ENCODE assay signal across 21 mouse cellular contexts in the genomic region with DNA sequence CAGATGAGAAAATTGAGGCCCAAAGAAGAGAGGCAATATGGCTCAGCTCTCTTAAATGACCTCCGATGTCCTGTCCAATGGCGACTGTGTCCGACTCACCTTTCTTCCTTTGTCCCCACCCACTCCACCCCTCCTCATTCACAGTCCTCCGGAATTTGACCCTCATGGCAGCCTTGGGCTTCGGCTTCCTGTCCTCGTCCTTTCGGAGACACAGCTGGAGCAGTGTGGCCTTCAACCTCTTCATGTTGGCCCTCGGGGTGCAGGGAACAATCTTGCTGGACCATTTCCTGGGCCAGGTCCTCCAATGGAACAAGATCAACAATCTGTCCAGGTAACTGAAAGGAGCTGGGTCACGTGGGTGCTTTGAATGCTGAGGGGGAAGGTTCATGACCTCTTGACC. TPM values are rescaled to one million over a fixed set of nuclear protein-coding genes. Genes with fewer than 3 reads are reported as not detected.
"Had no signal": no experiment of that assay in that cellular context is flagged by ENCODE, and none has a peak within 500 bp of the region (broad histone marks: within the 10 kb centered on the region; RNA-seq: fewer than 3 reads in every experiment).

No protein-coding gene starts in this region.

- ATAC-seq: midbrain, embryonic 16.5 days had no signal

- H3K9ac ChIP-seq: lung, embryonic 14.5 days; midbrain, embryonic 12.5 days; neural tube, embryonic 13.5 days; neural tube, embryonic 15.5 days; stomach, embryonic 15.5 days had no signal

- H3K4me2 ChIP-seq: lung, embryonic 14.5 days; midbrain, embryonic 12.5 days; neural tube, embryonic 13.5 days; neural tube, embryonic 15.5 days; stomach, embryonic 15.5 days had no signal

- H3K27me3 ChIP-seq: midbrain, embryonic 12.5 days; neural tube, embryonic 13.5 days; neural tube, embryonic 15.5 days; stomach, embryonic 15.5 days had no signal

- H3K4me3 ChIP-seq: midbrain, embryonic 10.5 days; midbrain, embryonic 12.5 days; myocyte; neural tube, embryonic 13.5 days; neural tube, embryonic 15.5 days; stomach, embryonic 15.5 days had no signal

- DNase-seq: lung, adult 18-20 months; lung, embryonic 14.5 days; lung, postnatal 4 days; midbrain, embryonic 14.5 days; retina, postnatal 1 day; right cerebral cortex, adult 18-20 months; right cerebral cortex, postnatal 25 days; right cerebral cortex, postnatal 4 days; spleen, adult 18-20 months; thymus, adult 2 months; thymus, postnatal 25 days; thymus, postnatal 4 days had no signal

- H3K9me3 ChIP-seq: midbrain, embryonic 10.5 days; midbrain, embryonic 12.5 days; neural tube, embryonic 13.5 days; neural tube, embryonic 15.5 days; stomach, embryonic 15.5 days had no signal

- H3K27ac ChIP-seq: midbrain, embryonic 10.5 days; midbrain, embryonic 12.5 days; neural tube, embryonic 13.5 days; neural tube, embryonic 15.5 days; stomach, embryonic 15.5 days; stomach, postnatal 0 days had no signal

- H3K36me3 ChIP-seq: midbrain, embryonic 10.5 days; midbrain, embryonic 12.5 days; neural tube, embryonic 13.5 days; neural tube, embryonic 15.5 days; stomach, embryonic 15.5 days had no signal

RNA-seq across cellular contexts. Expression of a gene that starts 11.8 kb away (rescaled TPM):
- polyA plus RNA-seq: small intestine, adult 2 months had no signal
